Mouse (Mus musculus) spleen, adult 2 months (tissue): Measurements from ENCODE around the gene Ntf5. TPM values are rescaled to one million over a fixed set of nuclear protein-coding genes. Genes with fewer than 3 reads are reported as not detected.

Source experiments
- DNase-seq, 2 experiments: peaks; one replicate each; pipeline versions ENCODE4 v3.0.0 to v3.0.0-alpha.2; 2012 to 2021; ENCODE audit warnings: low spot score in 2 of 2, low read depth in 1 of 2
- H3K27ac ChIP-seq: fragments of 200-500 bp; 2 replicates; pipeline ENCODE4 v1.5.1; 2012; ENCODE audit warnings: low read length, inconsistent platforms; ENCODE audit not compliant: insufficient read depth
- H3K27me3 ChIP-seq: fragments of 200-500 bp; 2 replicates; pipeline ENCODE4 v1.6.1; 2012; ENCODE audit warnings: mild to moderate bottlenecking, moderate library complexity, low read length, inconsistent platforms; ENCODE audit not compliant: control insufficient read depth, insufficient read depth
- H3K36me3 ChIP-seq: fragments of 200-500 bp; 2 replicates; pipeline ENCODE4 v1.6.1; 2012; ENCODE audit warnings: mild to moderate bottlenecking, low read length, inconsistent platforms; ENCODE audit not compliant: control insufficient read depth, insufficient read depth
- H3K4me1 ChIP-seq: fragments of 200-500 bp; 2 replicates; pipeline ENCODE4 v1.6.1; 2011; ENCODE audit warnings: inconsistent platforms; ENCODE audit not compliant: control insufficient read depth, insufficient read depth, insufficient read length
- H3K4me3 ChIP-seq: fragments of 200-500 bp; 2 replicates; pipeline ENCODE4 v1.5.1; 2011; ENCODE audit warnings: mild to moderate bottlenecking, inconsistent platforms; ENCODE audit not compliant: insufficient read depth, insufficient read length; ENCODE audit errors: extremely low read depth
- CTCF ChIP-seq: fragments of 200-500 bp; IDR thresholded peaks from 2 replicates; pipeline ENCODE4 v1.5.1; 2011; ENCODE audit warnings: mild to moderate bottlenecking, inconsistent platforms; ENCODE audit not compliant: insufficient read depth, insufficient read length, insufficient replicate concordance; ENCODE audit errors: extremely low read depth
- POLR2A ChIP-seq: fragments of 200-500 bp; IDR thresholded peaks from 2 replicates; pipeline ENCODE4 v1.6.1; 2011; ENCODE audit warnings: low read depth, low read length, inconsistent platforms
- WGBS: fragments of 180-500 bp; shearing (Covaris S2); methylation state at CpG from one replicate; pipeline ENCODE4 v1.1.7; 2018; 5-methylcytosine and 5-hydroxymethylcytosine counted together
- polyA plus RNA-seq: library from polyadenylated mRNA; depleted of rRNA; stranded (reverse); fragments of >200 nt; gene quantifications from 2 replicates; pipeline ENCODE4 v1.2.3, GENCODE M21; 2012

Gene Ntf5
- polyA plus RNA-seq, 1 experiment = 0.12 TPM

- Histone ChIP-seq H3K27me3 (peaks cover 12% of the 10 kb centered on the region), H3K4me3 (no peak overlapping the region), H3K36me3 (peaks cover 1% of the 10 kb centered on the region; the same call in 1 of the 2 replicates), H3K4me1 (peaks cover 13% of the 10 kb centered on the region), H3K27ac (no peak overlapping the region)
- DNase-seq = no peak
- TF ChIP-seq POLR2A = no peak
- no peak for TF ChIP-seq CTCF
- 77% methylated on average over 16 of the region's 16 CpGs for WGBS
Measured at GRCm38 (mm10) chr7:45369022-45369745, 44.3 kb upstream of the Ntf5 start.

DNA sequence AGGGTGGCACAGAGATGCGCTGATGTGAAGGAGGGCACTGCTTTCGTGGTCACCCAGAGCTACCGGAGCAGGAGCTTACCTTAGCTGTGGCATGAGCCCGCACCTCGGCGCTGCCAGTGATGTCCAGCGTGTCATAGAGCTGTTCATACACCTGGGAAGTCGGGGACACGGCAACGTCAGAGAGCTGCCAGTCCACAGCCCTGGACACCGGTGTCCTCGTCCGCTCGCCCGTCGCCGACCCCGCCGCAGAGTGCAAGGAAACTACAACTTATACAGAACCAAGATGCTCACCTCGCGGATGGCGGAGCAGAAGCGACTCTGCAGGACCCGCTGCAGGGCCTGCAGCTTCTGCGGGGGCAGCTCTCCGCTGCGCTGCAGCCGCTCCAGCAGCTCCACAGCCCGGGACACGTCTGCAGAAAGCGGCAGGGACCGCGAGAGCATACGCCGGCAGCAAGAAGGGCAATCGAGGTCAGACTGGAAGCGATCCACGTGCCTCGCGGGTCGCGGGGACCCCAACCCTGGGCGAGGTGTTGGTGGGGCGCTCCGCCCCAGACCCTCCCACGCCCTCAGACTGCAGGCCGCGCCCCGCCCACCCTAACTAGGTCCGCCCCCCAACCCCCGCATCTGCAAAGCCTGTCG is 43.5 kb upstream of the Ntf5 start:
- no peak for DNase-seq
- H3K36me3 ChIP-seq = peaks cover 1% of the 10 kb centered on the region; the same call in 1 of the 2 replicates
- WGBS = 12% methylated on average over 44 of the region's 52 CpGs
- peaks cover 12% of the 10 kb centered on the region for H3K27me3 ChIP-seq
- no peak overlapping the region for H3K27ac ChIP-seq
- peak overlapping the region; percentile 48 for H3K4me3 ChIP-seq
- H3K4me1 ChIP-seq = peaks cover 13% of the 10 kb centered on the region
- TF ChIP-seq POLR2A (no peak), CTCF (no peak)

GRCm38 (mm10) chr7:45370475-45371311 is 42.8 kb upstream of the Ntf5 start, which contains the start of gene Lin7b:
Gene Lin7b (minus strand): TSS chr7:45370583.
- H3K4me3 ChIP-seq = peak within 1 kb of the TSS; percentile 48
- DNase-seq = peak; percentile 68 to 88
- H3K36me3 ChIP-seq = peaks cover 4% of the 10 kb centered on the region; the same call in 1 of the 2 replicates
- no peak within 1 kb of the TSS for H3K27ac ChIP-seq
- H3K27me3 ChIP-seq = peaks cover 12% of the 10 kb centered on the region
- TF ChIP-seq POLR2A = no peak
- no peak for TF ChIP-seq CTCF
- WGBS = 10% methylated on average over 28 of the region's 28 CpGs
- peaks cover 13% of the 10 kb centered on the region for H3K4me1 ChIP-seq

DNA sequence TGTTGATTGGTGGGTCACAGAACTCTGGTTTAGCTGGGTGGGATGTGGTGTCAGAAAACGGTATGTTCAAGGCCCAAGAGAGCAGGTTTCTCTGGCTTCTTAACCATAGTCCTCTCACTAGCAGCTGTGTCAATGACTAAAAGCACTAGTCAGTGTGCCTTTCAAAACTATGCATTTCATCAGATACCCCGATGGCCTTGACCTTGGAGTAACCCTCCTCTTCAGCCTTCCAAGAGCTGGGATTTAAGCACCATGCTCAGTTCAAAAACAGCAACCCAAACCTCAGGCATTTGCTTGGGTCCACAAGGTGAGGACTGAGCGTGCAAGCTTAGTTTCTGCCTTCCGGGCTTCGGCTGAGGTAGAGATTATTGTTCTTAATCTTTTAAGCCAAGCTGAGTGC is 41.1 kb upstream of the Ntf5 start:
- TF ChIP-seq CTCF = no peak
- TF ChIP-seq POLR2A = no peak
- Histone ChIP-seq H3K4me3 (no peak overlapping the region), H3K36me3 (peaks cover 21% of the 10 kb centered on the region), H3K27me3 (peaks cover 4% of the 10 kb centered on the region; the same call in 1 of the 2 replicates), H3K27ac (no peak overlapping the region), H3K4me1 (peaks cover 9% of the 10 kb centered on the region)
- WGBS = 86% methylated on average over 5 of the region's 5 CpGs
- DNase-seq = no peak

GRCm38 (mm10) chr7:45374620-45375019 is 38.9 kb upstream of the Ntf5 start:
- 80% methylated on average over 8 of the region's 8 CpGs for WGBS
- Histone ChIP-seq H3K4me3 (no peak overlapping the region), H3K27me3 (peaks cover 4% of the 10 kb centered on the region; the same call in 1 of the 2 replicates), H3K27ac (no peak overlapping the region), H3K36me3 (peaks cover 27% of the 10 kb centered on the region), H3K4me1 (peaks cover 4% of the 10 kb centered on the region)
- DNase-seq = no peak
- TF ChIP-seq POLR2A (no peak), CTCF (no peak)

GRCm38 (mm10) chr7:45376057-45376456 is 37.4 kb upstream of the Ntf5 start:
- Histone ChIP-seq H3K36me3 (peaks cover 36% of the 10 kb centered on the region), H3K4me3 (no peak overlapping the region), H3K27me3 (no peaks in the 10 kb centered on the region), H3K27ac (no peak overlapping the region), H3K4me1 (no peaks in the 10 kb centered on the region)
- TF ChIP-seq CTCF = no peak
- no peak for TF ChIP-seq POLR2A
- 94% methylated on average over 1 of the region's 1 CpGs for WGBS
- DNase-seq = no peak
